Mouse (Mus musculus) olfactory bulb, adult 2 months (tissue): ENCODE results near the gene Tmem239. TPM values are rescaled to one million over a fixed set of nuclear protein-coding genes. Genes with fewer than 3 reads are reported as not detected.

Experiments used
- H3K27ac ChIP-seq: fragments of 200-500 bp; 2 replicates; pipeline ENCODE4 v1.5.1; 2012; ENCODE audit warnings: low read depth, low read length; ENCODE audit not compliant: insufficient read depth
- H3K4me1 ChIP-seq: fragments of 200-500 bp; 2 replicates; pipeline ENCODE4 v1.6.1; 2012; ENCODE audit warnings: low read length; ENCODE audit not compliant: control insufficient read depth, insufficient read depth
- H3K4me3 ChIP-seq: fragments of 200-500 bp; 2 replicates; pipeline ENCODE4 v1.5.1; 2012; ENCODE audit warnings: mild to moderate bottlenecking, low read depth, low read length, moderate library complexity; ENCODE audit not compliant: insufficient read depth
- CTCF ChIP-seq: fragments of 200-500 bp; IDR thresholded peaks from 2 replicates; pipeline ENCODE4 v1.5.1; 2012; ENCODE audit warnings: low read depth, mild to moderate bottlenecking, low read length, moderate library complexity; ENCODE audit not compliant: insufficient read depth
- POLR2A ChIP-seq: fragments of 200-500 bp; IDR thresholded peaks from 2 replicates; pipeline ENCODE4 v1.6.1; 2012; ENCODE audit warnings: mild to moderate bottlenecking, low read depth, low read length, moderate library complexity; ENCODE audit not compliant: insufficient read depth
- WGBS: fragments of 180-500 bp; shearing (Covaris S2); methylation state at CpG from one replicate; pipeline ENCODE4 v1.1.7; 2018; 5-methylcytosine and 5-hydroxymethylcytosine counted together
- polyA plus RNA-seq: library from polyadenylated mRNA; stranded (reverse); fragments of >200 nt; gene quantifications from 2 replicates; pipeline ENCODE4 v1.2.4, GENCODE M21; 2012; ENCODE audit warnings: low replicate concordance; ENCODE audit not compliant: missing spikeins, insufficient read depth, insufficient read length

Tmem239 gene
- polyA plus RNA-seq, 1 experiment, result not detected

DNA sequence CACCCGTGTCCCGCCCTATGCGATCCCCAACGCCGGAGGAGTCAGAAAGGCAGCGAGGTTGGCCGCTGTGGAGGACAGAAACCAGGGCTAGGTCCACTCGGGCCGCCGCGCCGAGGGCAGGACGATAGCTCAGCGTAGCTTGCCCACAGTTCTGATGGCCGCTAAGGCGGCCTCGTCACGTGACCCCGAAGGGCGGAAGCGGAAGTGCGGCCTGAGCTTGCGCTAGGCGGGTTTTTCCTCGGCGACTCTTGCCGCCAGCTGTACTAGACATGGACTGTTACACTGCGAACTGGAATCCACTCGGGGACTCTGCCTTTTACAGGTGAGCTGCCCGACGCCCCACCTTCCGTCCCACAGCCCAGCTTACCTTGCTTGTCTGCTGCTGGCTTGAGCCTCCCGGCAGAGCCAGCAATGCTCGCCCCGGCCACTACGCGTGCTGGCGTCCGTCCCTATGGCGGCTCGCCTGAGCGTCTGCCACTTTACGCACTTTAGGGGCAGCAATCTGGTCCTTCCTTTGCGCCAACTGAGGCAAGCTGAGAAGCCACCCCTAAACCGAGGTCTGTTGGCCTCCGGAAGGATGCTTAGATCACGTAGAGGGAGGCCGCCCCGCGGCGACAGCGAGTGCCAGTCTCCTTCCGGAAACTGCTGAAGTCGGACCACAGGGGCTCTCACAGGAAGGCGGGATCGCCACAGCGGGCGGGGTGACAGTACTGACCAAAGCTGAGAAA, 18.0 kb downstream of the Tmem239 start, which contains the start of the genes Vps16 and Pced1a:
Gene Vps16 (plus strand): TSS at position 214 of the 728 bp plus-strand sequence.
Gene Pced1a (minus strand): TSS at position 576 of the 728 bp plus-strand sequence.
- peak within 1 kb of the TSS; percentile 81 for H3K4me3 ChIP-seq
- TF ChIP-seq CTCF (peak; percentile 70; the same call in 1 of the 2 replicates), POLR2A (peak; percentile 60)
- under 1% methylated on average over 58 of the region's 58 CpGs for WGBS
- peak within 1 kb of the TSS; percentile 79 for H3K27ac ChIP-seq
- peaks cover 12% of the 10 kb centered on the region for H3K4me1 ChIP-seq

DNA sequence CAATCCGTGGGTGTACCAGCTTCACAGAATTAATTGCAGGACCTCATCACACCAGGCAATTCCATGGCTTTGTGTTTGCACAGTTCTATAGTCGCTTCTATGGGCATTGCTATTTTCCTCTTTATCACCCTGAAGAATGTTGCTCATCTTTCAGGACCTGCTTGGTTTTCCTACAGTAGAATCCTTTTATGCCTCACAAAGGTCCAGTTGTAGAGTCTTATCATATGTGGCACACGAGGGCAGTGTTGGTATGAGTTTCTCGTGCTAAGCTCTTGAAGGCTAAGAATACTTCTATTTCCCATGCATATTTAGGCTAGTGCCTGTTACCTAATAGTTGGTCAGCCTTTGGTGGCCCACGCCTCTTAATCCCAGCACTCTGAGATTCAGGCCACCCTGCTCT, 18.8 kb downstream of the Tmem239 start:
- H3K27ac ChIP-seq, result 0 out of 2 replicates have a peak overlapping the region, but pooled peaks have one; percentile 79
- H3K4me3 ChIP-seq, result peak overlapping the region; percentile 81; the same call in 1 of the 2 replicates
- H3K4me1 ChIP-seq, result peaks cover 12% of the 10 kb centered on the region
- no peak for TF ChIP-seq CTCF
- TF ChIP-seq POLR2A, result no peak
- WGBS, result 11% methylated on average over 5 of the region's 5 CpGs

DNA sequence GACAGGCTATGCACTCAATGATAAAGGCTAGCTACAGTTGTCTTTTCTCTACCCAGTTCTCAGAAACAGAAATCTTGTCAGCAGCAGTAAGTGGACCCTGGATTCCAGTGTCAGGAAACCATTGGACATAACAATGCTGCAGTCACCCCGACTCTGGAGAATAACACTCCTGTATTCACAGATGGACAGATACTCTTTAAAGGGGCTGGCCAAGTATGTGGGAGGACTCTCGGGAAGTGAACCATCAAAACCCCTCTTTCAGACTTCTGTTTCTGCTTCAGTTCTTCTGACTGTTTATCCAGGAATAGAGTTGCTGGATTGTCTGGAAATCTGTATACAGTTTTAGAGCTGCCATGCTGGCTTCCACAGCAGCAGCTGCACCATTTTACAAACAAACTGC, 23.6 kb downstream of the Tmem239 start:
- no peak overlapping the region for H3K4me3 ChIP-seq
- TF ChIP-seq POLR2A, result no peak
- peaks cover 5% of the 10 kb centered on the region for H3K4me1 ChIP-seq
- H3K27ac ChIP-seq, result no peak overlapping the region
- WGBS, result 28% methylated on average over 2 of the region's 2 CpGs

- H3K4me1 ChIP-seq, result peaks cover 3% of the 10 kb centered on the region
- no peak overlapping the region for H3K27ac ChIP-seq
- WGBS, result 71% methylated on average over 3 of the region's 3 CpGs
- no peak overlapping the region for H3K4me3 ChIP-seq
- no peak for TF ChIP-seq POLR2A
- TF ChIP-seq CTCF, result no peak
Measured at GRCm38 (mm10) chr2:130430484-130430883, 24.2 kb downstream of the Tmem239 start.

- WGBS, result 88% methylated on average over 3 of the region's 3 CpGs
- Histone ChIP-seq H3K4me1 (peaks cover 2% of the 10 kb centered on the region; the same call in 1 of the 2 replicates), H3K4me3 (no peak overlapping the region), H3K27ac (no peak overlapping the region)
- TF ChIP-seq POLR2A (no peak), CTCF (no peak)
Measured at GRCm38 (mm10) chr2:130432157-130432556, 25.9 kb downstream of the Tmem239 start.

DNA sequence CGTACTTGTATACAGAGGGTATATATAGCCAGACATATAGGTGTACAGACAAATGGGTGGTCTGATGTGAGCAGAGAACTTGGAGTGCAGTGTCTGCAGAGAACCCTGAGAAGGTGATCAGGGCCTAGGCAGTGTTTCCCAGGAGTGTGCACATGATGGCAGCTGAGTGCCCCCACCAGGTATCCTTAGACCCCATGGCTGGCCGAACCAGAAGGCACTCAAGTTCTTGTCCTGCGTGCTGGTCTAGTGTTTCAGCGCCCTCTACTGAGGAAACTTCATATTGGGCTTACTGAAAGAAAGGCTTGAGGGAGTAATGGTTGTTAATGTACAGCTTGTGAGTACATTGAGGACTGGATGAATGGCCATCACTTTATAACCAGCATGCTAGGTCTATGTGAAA, 26.9 kb downstream of the Tmem239 start:
- 18% methylated on average over 4 of the region's 4 CpGs for WGBS
- H3K27ac ChIP-seq, result no peak overlapping the region
- no peak for TF ChIP-seq POLR2A
- no peak for TF ChIP-seq CTCF
- peaks cover 2% of the 10 kb centered on the region; the same call in 1 of the 2 replicates for H3K4me1 ChIP-seq
- no peak overlapping the region for H3K4me3 ChIP-seq

- TF ChIP-seq POLR2A (no peak), CTCF (no peak)
- 98% methylated on average over 1 of the region's 1 CpGs for WGBS
- Histone ChIP-seq H3K27ac (no peak overlapping the region), H3K4me3 (no peak overlapping the region), H3K4me1 (peaks cover 2% of the 10 kb centered on the region; the same call in 1 of the 2 replicates)
Measured at GRCm38 (mm10) chr2:130436769-130437168, 30.5 kb downstream of the Tmem239 start.

DNA sequence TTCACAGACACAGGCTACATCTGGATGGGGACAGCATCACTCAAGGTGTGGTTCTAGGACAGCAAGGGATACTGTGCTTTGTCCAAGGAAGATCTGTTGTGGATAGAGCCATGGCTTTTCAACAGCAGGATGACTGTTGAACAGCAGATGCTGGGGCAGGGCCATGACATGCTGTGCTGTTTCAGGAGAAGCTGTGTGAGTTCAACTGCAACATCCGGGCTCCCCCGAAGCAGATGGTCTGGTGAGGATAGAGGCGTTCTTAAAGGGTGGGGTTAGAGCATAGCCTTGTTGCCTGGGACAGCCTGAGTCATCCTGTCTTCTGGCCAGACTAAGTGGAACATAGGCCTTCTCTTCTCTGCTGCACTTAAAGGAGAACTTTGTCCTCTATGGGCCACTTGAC, 32.6 kb downstream of the Tmem239 start:
- no peak overlapping the region for H3K4me3 ChIP-seq
- 81% methylated on average over 3 of the region's 3 CpGs for WGBS
- no peak for TF ChIP-seq CTCF
- no peak for TF ChIP-seq POLR2A
- no peaks in the 10 kb centered on the region for H3K4me1 ChIP-seq
- no peak overlapping the region for H3K27ac ChIP-seq

- H3K4me1 ChIP-seq, result no peaks in the 10 kb centered on the region
- TF ChIP-seq POLR2A (no peak), CTCF (no peak)
- H3K4me3 ChIP-seq, result no peak overlapping the region
- H3K27ac ChIP-seq, result no peak overlapping the region
- WGBS, result 92% methylated on average over 4 of the region's 4 CpGs
Measured at GRCm38 (mm10) chr2:130439840-130440480, 33.7 kb downstream of the Tmem239 start.
